Comparison of ENCODE assay signal across 11 mouse cellular contexts in genomic region chr5:147958552-147958951, GRCm38 (mm10). TPM values are rescaled to one million over a fixed set of nuclear protein-coding genes. Genes with fewer than 3 reads are reported as not detected.
DNase-seq lines count a peak whose midpoint lies in the region; ATAC-seq and TF ChIP-seq lines count a peak whose summit lies in the region.
"Had no signal": no experiment of that assay in that cellular context is flagged by ENCODE, and none has a peak within 500 bp of the region (broad histone marks: within the 10 kb centered on the region; RNA-seq: fewer than 3 reads in every experiment).

No protein-coding gene starts in this region.

- H3K4me3 ChIP-seq in cerebellum, adult 2 months (replicated peaks; ENCODE audit: insufficient read depth, low read depth, low read length) = peak overlapping the region; percentile 84
- no peak overlapping the region for H3K4me3 ChIP-seq in intestine, embryonic 15.5 days (replicated peaks)
- no peak overlapping the region for H3K4me3 ChIP-seq in intestine, embryonic 16.5 days (ENCODE audit: low read length)
- H3K4me3 ChIP-seq in embryonic facial prominence, embryonic 14.5 days (ENCODE audit: low read depth, low read length) = no peak overlapping the region
- H3K4me3 ChIP-seq in midbrain, embryonic 12.5 days = peak overlapping the region; percentile 73

- no peak for ATAC-seq in intestine, embryonic 15.5 days
- no peak for ATAC-seq in intestine, embryonic 16.5 days
- no peak for ATAC-seq in embryonic facial prominence, embryonic 14.5 days (ENCODE audit: low read depth)
- ATAC-seq in midbrain, embryonic 12.5 days (ENCODE audit: low FRiP score, low read depth) = no peak

- TF ChIP-seq CTCF in cerebellum, adult 2 months (IDR thresholded peaks at IDR 0.05; ENCODE audit: borderline replicate concordance, insufficient read depth, low read depth, low read length) = no peak

- TF ChIP-seq POLR2A in cerebellum, adult 2 months (IDR thresholded peaks at IDR 0.05; ENCODE audit: borderline replicate concordance, insufficient read depth, low read length) = no peak

- no peaks in the 10 kb centered on the region; the same call in 1 of the 2 replicates for H3K4me1 ChIP-seq in cerebellum, adult 2 months (ENCODE audit: control insufficient read depth, insufficient read depth, low read length)
- H3K4me1 ChIP-seq in intestine, embryonic 15.5 days (replicated peaks) = peaks cover 9% of the 10 kb centered on the region
- peaks cover 4% of the 10 kb centered on the region; the same call in 1 of the 2 replicates for H3K4me1 ChIP-seq in intestine, embryonic 16.5 days (ENCODE audit: control insufficient read depth, insufficient read depth, low read length)
- peaks cover 7% of the 10 kb centered on the region; the same call in 1 of the 2 replicates for H3K4me1 ChIP-seq in embryonic facial prominence, embryonic 14.5 days (ENCODE audit: control insufficient read depth, insufficient read depth, low read length)
- peaks cover 17% of the 10 kb centered on the region for H3K4me1 ChIP-seq in midbrain, embryonic 12.5 days

- WGBS in cerebellum, adult 2 months = 5% methylated on average over 13 of the region's 13 CpGs
- 32% methylated on average over 13 of the region's 13 CpGs for WGBS in intestine, embryonic 15.5 days
- WGBS in intestine, embryonic 16.5 days = 37% methylated on average over 13 of the region's 13 CpGs
- 39% methylated on average over 13 of the region's 13 CpGs for WGBS in embryonic facial prominence, embryonic 14.5 days
- 43% methylated on average over 13 of the region's 13 CpGs for WGBS in midbrain, embryonic 12.5 days

- H3K27ac ChIP-seq in cerebellum, adult 2 months (ENCODE audit: insufficient read depth, low read length) = peak overlapping the region; percentile 97
- H3K27ac ChIP-seq in intestine, embryonic 15.5 days = no peak overlapping the region
- no peak overlapping the region for H3K27ac ChIP-seq in intestine, embryonic 16.5 days (ENCODE audit: low read length)
- H3K27ac ChIP-seq in embryonic facial prominence, embryonic 14.5 days (replicated peaks; ENCODE audit: low read depth, low read length) = no peak overlapping the region
- H3K27ac ChIP-seq in midbrain, embryonic 12.5 days (replicated peaks) = no peak overlapping the region
- H3K27ac ChIP-seq: limb, embryonic 15.5 days; stomach, embryonic 15.5 days had no signal

- peak; percentile 37 to 55 for DNase-seq in cerebellum, adult 2 months
- DNase-seq in cerebellum, adult 11 months = no peak
- no peak for DNase-seq in embryonic facial prominence, embryonic 14.5 days (ENCODE audit: low spot score)
- DNase-seq in ovary, adult 18-20 months (ENCODE audit: low spot score) = no peak
- DNase-seq in frontal cortex, postnatal 14 days (ENCODE audit: low spot score in 2 of 2) = no peak

- H3K9me3 ChIP-seq in intestine, embryonic 15.5 days = no peaks in the 10 kb centered on the region
- no peaks in the 10 kb centered on the region for H3K9me3 ChIP-seq in intestine, embryonic 16.5 days (ENCODE audit: control insufficient read depth, low read length)
- H3K9me3 ChIP-seq in embryonic facial prominence, embryonic 14.5 days (ENCODE audit: control insufficient read depth, low read length) = no peaks in the 10 kb centered on the region
- no peaks in the 10 kb centered on the region for H3K9me3 ChIP-seq in midbrain, embryonic 12.5 days
- H3K9me3 ChIP-seq: limb, embryonic 15.5 days; stomach, embryonic 15.5 days had no signal

- H3K27me3 ChIP-seq in cerebellum, adult 2 months (ENCODE audit: control insufficient read depth, insufficient read depth, low read length) = no peaks in the 10 kb centered on the region
- peaks cover 19% of the 10 kb centered on the region for H3K27me3 ChIP-seq in intestine, embryonic 15.5 days (replicated peaks)
- H3K27me3 ChIP-seq in intestine, embryonic 16.5 days (replicated peaks; ENCODE audit: control insufficient read depth, insufficient read depth, low read length) = peaks cover 19% of the 10 kb centered on the region
- H3K27me3 ChIP-seq in embryonic facial prominence, embryonic 14.5 days (replicated peaks; ENCODE audit: control insufficient read depth, insufficient read depth, low read length) = peaks cover 39% of the 10 kb centered on the region
- peaks cover 34% of the 10 kb centered on the region for H3K27me3 ChIP-seq in midbrain, embryonic 12.5 days

- H3K36me3 ChIP-seq in intestine, embryonic 15.5 days = no peaks in the 10 kb centered on the region
- H3K36me3 ChIP-seq in intestine, embryonic 16.5 days (ENCODE audit: control insufficient read depth, insufficient read depth, low read length) = no peaks in the 10 kb centered on the region
- H3K36me3 ChIP-seq in embryonic facial prominence, embryonic 14.5 days (ENCODE audit: control insufficient read depth, insufficient read depth, low read length) = no peaks in the 10 kb centered on the region
- H3K36me3 ChIP-seq in midbrain, embryonic 12.5 days = no peaks in the 10 kb centered on the region
- H3K36me3 ChIP-seq: G1E; limb, embryonic 15.5 days; stomach, embryonic 15.5 days had no signal

- peak overlapping the region; percentile 94; the same call in 1 of the 2 replicates for H3K4me2 ChIP-seq in intestine, embryonic 15.5 days (replicated peaks)
- H3K4me2 ChIP-seq in intestine, embryonic 16.5 days (ENCODE audit: low read depth, low read length) = no peak overlapping the region
- H3K4me2 ChIP-seq in embryonic facial prominence, embryonic 14.5 days (ENCODE audit: low read depth, low read length) = peak overlapping the region; percentile 98; the same call in 1 of the 2 replicates
- peak overlapping the region; percentile 98 for H3K4me2 ChIP-seq in midbrain, embryonic 12.5 days (replicated peaks)

- H3K9ac ChIP-seq in intestine, embryonic 15.5 days = no peak overlapping the region
- no peak overlapping the region for H3K9ac ChIP-seq in intestine, embryonic 16.5 days (ENCODE audit: low read depth, low read length)
- H3K9ac ChIP-seq in embryonic facial prominence, embryonic 14.5 days (ENCODE audit: low read depth, low read length) = no peak overlapping the region
- no peak overlapping the region for H3K9ac ChIP-seq in midbrain, embryonic 12.5 days (replicated peaks)
- H3K9ac ChIP-seq: limb, embryonic 15.5 days; stomach, embryonic 15.5 days had no signal

RNA-seq across cellular contexts. Expression of gene Mtus2, which starts 1.4 kb away (rescaled TPM):
- 33.3 TPM in 2 replicates for polyA plus RNA-seq in cerebellum, adult 2 months (2012; rRNA removed)
- polyA plus RNA-seq in intestine, embryonic 15.5 days (2015; fragmentation: Nextera tagmentation; extraction: Ambion mirVana) = 21.9 and 26.0 TPM in 2 replicates
- polyA plus RNA-seq in intestine, embryonic 16.5 days (2015; fragmentation: Nextera tagmentation; extraction: Ambion mirVana) = 20.4 and 21.6 TPM in 2 replicates
- 6.2 and 7.4 TPM in 2 replicates for polyA plus RNA-seq in embryonic facial prominence, embryonic 14.5 days (2014; fragmentation: Nextera tagmentation; extraction: Ambion mirVana)
- 24.0 and 25.4 TPM in 2 replicates for polyA plus RNA-seq in midbrain, embryonic 12.5 days (2016; fragmentation: Nextera tagmentation; extraction: Ambion mirVana)
- polyA plus RNA-seq: G1E had no signal

Comparison
In these comparisons a context has a peak if more than half of its experiments do, and no peak if none do; other contexts are left out.
1. DNase-seq: peak in cerebellum, adult 2 months (2 of 2); none in cerebellum, adult 11 months (single experiment), embryonic facial prominence, embryonic 14.5 days (single experiment), ovary, adult 18-20 months (single experiment) and frontal cortex, postnatal 14 days (0 of 2).
2. H3K4me3 ChIP-seq: peak in cerebellum, adult 2 months (single experiment) and midbrain, embryonic 12.5 days (single experiment); none in intestine, embryonic 15.5 days (single experiment), intestine, embryonic 16.5 days (single experiment) and embryonic facial prominence, embryonic 14.5 days (single experiment).